Mouse (Mus musculus) hindbrain, embryonic 16.5 days (tissue): ENCODE measurements around the gene Defb11. TPM values are rescaled to one million over a fixed set of nuclear protein-coding genes. Genes with fewer than 3 reads are reported as not detected.
"Not testable (repeated sequence)": the region's sequence is repeated elsewhere in the genome, so short reads cannot be mapped to it uniquely, and the experiment has no call there.

Experiments used
- ATAC-seq: fragments of 200-750 bp; cut with Nextera tagmentation; 2 replicates; pipeline ENCODE4 v1.8.0; 2017; ENCODE audit warnings: moderate TSS enrichment, moderate library complexity
- H3K27ac ChIP-seq: fragments of 300-500 bp; sonication (generic); 2 replicates; pipeline ENCODE4 v1.5.1; 2014; ENCODE audit warnings: low read depth, mild to moderate bottlenecking, control low read depth, low read length, moderate library complexity
- H3K27me3 ChIP-seq: fragments of 300-500 bp; sonication (generic); replicated peaks from 2 replicates; pipeline ENCODE4 v1.6.1; 2014; ENCODE audit warnings: low read length; ENCODE audit not compliant: control insufficient read depth, insufficient read depth
- H3K36me3 ChIP-seq: fragments of 300-500 bp; sonication (generic); 2 replicates; pipeline ENCODE4 v1.6.1; 2014; ENCODE audit warnings: mild to moderate bottlenecking, low read length, moderate library complexity, mixed read lengths; ENCODE audit not compliant: control insufficient read depth, insufficient read depth
- H3K4me1 ChIP-seq: fragments of 300-500 bp; sonication (generic); 2 replicates; pipeline ENCODE4 v1.6.1; 2014; ENCODE audit warnings: low read depth, low read length; ENCODE audit not compliant: control insufficient read depth, insufficient read depth
- H3K4me2 ChIP-seq: fragments of 300-500 bp; sonication (generic); 2 replicates; pipeline ENCODE4 v1.6.1; 2014; ENCODE audit warnings: mild to moderate bottlenecking, low read length, control low read depth, moderate library complexity
- H3K4me3 ChIP-seq: fragments of 300-500 bp; sonication (generic); 2 replicates; pipeline ENCODE4 v1.5.1; 2014; ENCODE audit warnings: mild to moderate bottlenecking, low read length, control low read depth, moderate library complexity
- H3K9ac ChIP-seq: fragments of 300-500 bp; sonication (generic); 2 replicates; pipeline ENCODE4 v1.6.1; 2014; ENCODE audit warnings: low read depth, mild to moderate bottlenecking, control low read depth, low read length, moderate library complexity
- H3K9me3 ChIP-seq: fragments of 300-500 bp; sonication (generic); 2 replicates; pipeline ENCODE4 v1.6.1; 2014; ENCODE audit warnings: mild to moderate bottlenecking, low read length, moderate library complexity; ENCODE audit not compliant: control insufficient read depth
- WGBS: fragments of 180-500 bp; shearing (Covaris S2); extraction: QIAGEN DNeasy Blood & Tissue Kit; methylation state at CpG from one replicate; pipeline ENCODE4 v1.1.7; 2014; 5-methylcytosine and 5-hydroxymethylcytosine counted together
- polyA plus RNA-seq: library from polyadenylated mRNA; unstranded; fragments of >200 nt; fragmentation: Nextera tagmentation; extraction: Ambion mirVana; gene quantifications from 2 replicates; pipeline ENCODE4 v1.2.1, GENCODE M21; 2015

The Defb11 gene
- 42.5 and 47.1 TPM in 2 replicates for polyA plus RNA-seq

DNA sequence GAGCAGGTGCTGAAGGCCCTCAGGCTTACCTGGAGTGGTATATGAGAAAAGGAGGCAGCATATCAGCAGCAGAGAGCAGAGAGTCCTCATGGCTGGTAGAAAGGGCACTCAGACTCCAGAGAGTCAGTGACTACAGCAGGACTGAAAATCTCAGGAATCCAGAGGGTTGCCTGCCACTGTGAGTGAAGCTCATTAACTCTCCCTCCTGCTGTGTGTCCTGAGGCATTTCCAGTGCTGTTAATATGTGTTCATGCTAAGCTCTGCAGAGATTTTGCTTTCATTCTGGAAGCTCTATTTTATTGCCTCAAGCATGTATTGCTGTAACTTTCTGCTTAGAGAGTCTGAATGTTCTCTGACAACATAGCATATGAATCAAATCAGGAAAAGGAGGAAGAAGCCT, at the start of gene Defb11:
TSS of gene Defb11 (minus strand) at position 123 of the 400 bp plus-strand sequence.
- H3K4me3 ChIP-seq, H3K9me3 ChIP-seq, H3K36me3 ChIP-seq, H3K9ac ChIP-seq, H3K27ac ChIP-seq, H3K4me1 ChIP-seq, H3K4me2 ChIP-seq, H3K27me3 ChIP-seq: not testable (repeated sequence)
- ATAC-seq: peak; percentile 58

DNA sequence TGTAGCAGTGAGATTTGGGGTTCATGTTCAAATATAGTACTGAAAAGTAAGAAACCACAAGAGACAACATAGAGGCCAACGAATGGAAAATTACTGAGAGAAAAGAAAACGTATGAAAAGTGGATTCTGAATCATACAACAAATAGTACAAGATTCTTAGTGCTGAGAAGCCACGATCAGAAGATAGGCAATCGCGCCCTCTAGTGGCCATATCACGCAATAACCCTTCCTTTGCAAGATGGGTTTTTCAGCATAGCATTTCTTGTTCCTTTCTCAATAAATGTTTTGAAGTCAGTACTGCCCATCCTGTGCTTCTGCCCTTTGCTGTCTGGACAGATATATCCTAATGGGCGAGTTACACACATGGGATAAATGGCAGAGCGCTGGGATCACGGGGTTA, 49.1 kb upstream of the Defb11 start:
- H3K36me3 ChIP-seq: no peaks in the 10 kb centered on the region
- 8% methylated on average over 9 of the region's 9 CpGs for WGBS

DNA sequence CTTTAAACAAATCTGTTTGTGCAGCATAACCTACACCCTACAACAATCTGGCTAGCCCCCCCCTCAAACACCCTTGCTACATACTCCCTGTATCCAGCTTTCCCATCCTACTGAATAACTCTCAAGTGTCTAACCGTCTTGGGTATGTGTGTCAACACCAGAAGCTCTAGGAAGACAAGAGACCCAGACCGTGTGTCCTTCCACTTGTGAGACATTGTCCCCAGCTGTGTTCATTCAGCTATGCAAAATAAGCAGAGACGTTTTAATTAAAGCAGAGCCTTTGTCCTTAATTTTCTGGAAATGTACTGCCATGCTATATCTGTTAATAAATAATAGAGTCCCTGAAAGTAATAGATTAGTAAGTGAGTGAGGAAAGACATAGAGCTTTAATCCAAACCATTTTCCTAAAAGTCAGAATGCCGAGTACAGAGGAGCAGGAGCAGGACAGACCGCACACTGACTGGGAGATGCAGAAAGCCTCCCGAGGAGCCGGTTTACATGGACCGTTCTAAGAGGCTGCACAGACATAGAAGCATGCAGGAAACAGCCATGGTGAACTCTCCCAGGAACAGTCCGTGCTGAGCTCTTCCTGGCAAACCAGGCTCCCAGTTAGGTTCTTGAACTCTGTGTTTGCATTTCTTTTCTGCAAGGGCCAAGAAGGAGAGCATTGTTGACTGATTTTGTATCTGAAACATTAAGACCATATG, 41.3 kb upstream of the Defb11 start:
- Histone ChIP-seq H3K27ac (no peak overlapping the region), H3K9me3 (no peaks in the 10 kb centered on the region), H3K27me3 (no peaks in the 10 kb centered on the region), H3K4me2 (no peak overlapping the region), H3K36me3 (no peaks in the 10 kb centered on the region), H3K9ac (no peak overlapping the region), H3K4me3 (no peak overlapping the region), H3K4me1 (no peaks in the 10 kb centered on the region)
- 46% methylated on average over 9 of the region's 9 CpGs for WGBS
- no peak for ATAC-seq

More for the DNA sequence above, 49.1 kb upstream of the Defb11 start:
- Histone ChIP-seq H3K4me1 (no peaks in the 10 kb centered on the region), H3K4me3 (no peak overlapping the region), H3K9ac (no peak overlapping the region), H3K4me2 (no peak overlapping the region), H3K27me3 (no peaks in the 10 kb centered on the region), H3K27ac (no peak overlapping the region), H3K9me3 (no peaks in the 10 kb centered on the region)
- ATAC-seq: peak; percentile 50; the same call in 1 of the 2 replicates

DNA sequence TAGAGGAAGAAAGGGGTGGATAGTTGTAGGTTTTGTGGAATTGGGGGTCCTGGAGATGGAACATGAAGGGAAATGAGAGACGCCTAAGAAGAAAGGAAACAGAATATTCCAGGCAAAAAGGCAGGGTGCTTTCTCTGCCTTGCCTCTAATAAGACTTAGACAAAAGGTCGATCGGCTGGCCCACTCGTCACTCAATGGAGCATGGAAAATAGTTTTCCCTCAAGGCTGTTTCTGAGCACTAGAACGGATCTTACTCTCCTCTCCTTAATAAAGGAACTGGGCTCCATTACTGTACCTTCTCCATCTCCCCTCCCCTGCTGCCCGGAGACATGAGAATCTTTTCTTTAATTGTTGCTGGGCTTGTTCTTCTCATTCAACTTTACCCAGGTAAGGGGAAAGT, 40.2 kb upstream of the Defb11 start, which contains the start of gene Defb13:
TSS of gene Defb13 (plus strand) at position 301 of the 400 bp plus-strand sequence.
- Histone ChIP-seq H3K4me1 (no peaks in the 10 kb centered on the region), H3K27ac (no peak within 1 kb of the TSS), H3K4me2 (no peak within 1 kb of the TSS), H3K4me3 (no peak within 1 kb of the TSS), H3K36me3 (no peaks in the 10 kb centered on the region), H3K9me3 (no peaks in the 10 kb centered on the region), H3K9ac (no peak within 1 kb of the TSS), H3K27me3 (no peaks in the 10 kb centered on the region)
- WGBS: 79% methylated on average over 6 of the region's 6 CpGs
- ATAC-seq: no peak

DNA sequence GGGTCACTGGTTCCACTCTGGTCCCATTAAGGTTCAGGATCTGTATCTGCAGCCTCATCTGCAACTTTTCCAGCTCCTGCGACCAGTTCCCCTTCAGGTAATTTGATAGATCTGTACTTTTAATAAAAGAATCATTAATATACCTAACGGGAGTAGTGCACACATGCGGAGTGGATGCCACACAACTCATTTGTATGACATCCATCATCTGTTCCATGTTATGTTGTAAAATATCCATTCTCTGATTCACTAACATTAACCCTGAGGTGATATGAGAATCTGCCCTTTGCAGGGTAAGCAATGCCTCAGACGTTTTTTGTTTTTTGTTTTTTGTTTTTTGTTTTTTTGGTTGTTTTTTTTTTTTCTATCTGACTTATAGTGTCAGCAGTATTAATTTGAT, 31.8 kb upstream of the Defb11 start, which contains the start of gene Defb35:
TSS of gene Defb35 (plus strand) at position 301 of the 400 bp plus-strand sequence.
- not testable (repeated sequence) for H3K9me3 ChIP-seq, H3K9ac ChIP-seq, H3K4me3 ChIP-seq, ATAC-seq, H3K36me3 ChIP-seq, H3K4me1 ChIP-seq, H3K27me3 ChIP-seq, H3K27ac ChIP-seq, H3K4me2 ChIP-seq
- WGBS: 88% methylated on average over 4 of the region's 4 CpGs

DNA sequence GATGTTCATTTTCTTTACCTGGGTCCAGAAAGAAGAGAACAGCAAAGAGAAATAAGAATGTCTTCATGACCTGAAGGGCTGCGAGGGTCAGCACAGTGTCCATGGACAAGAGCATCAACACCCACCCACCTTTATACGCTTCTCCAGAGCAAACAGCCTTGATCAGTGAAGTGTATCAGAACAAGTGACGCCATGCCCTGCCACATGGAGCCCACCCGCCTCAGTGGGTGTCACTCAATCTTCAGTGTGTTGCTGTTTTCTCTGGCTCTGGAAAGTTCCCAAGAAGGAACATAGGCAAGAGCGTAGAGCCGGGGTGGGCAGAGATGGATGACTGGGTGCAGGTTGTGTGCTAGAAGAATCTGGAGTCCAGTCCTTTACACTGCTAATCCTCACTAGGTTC, 26.4 kb upstream of the Defb11 start, which contains the start of gene Defb15:
TSS of gene Defb15 (minus strand) at position 101 of the 400 bp plus-strand sequence.
- Histone ChIP-seq H3K4me1 (no peaks in the 10 kb centered on the region), H3K4me2 (no peak within 1 kb of the TSS), H3K27me3 (no peaks in the 10 kb centered on the region), H3K36me3 (no peaks in the 10 kb centered on the region), H3K27ac (no peak within 1 kb of the TSS), H3K9ac (no peak within 1 kb of the TSS), H3K9me3 (no peaks in the 10 kb centered on the region), H3K4me3 (no peak within 1 kb of the TSS)
- WGBS: 92% methylated on average over 6 of the region's 6 CpGs
- ATAC-seq: no peak

DNA sequence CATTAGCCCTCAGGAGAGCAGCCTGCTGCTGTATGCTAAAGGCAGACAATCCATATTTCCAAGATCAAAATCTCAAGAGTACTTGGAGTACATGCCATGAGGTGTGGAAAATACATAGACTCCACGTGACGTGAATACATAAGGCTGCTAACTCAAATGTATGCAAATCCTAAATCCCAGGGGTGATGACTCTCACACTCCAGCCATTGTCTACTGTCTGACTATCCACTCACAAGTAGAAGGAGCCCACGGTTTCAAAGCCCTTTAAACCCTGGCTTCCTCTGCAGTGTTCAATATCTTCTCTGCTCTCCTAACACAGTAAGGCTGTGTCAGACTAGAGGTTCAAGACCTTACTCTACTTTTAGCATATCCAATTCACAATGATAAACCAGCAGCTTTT, 24.5 kb upstream of the Defb11 start:
- not testable (repeated sequence) for H3K9ac ChIP-seq, ATAC-seq, H3K36me3 ChIP-seq, H3K4me3 ChIP-seq, H3K4me2 ChIP-seq, H3K27ac ChIP-seq, H3K27me3 ChIP-seq, H3K9me3 ChIP-seq, H3K4me1 ChIP-seq
- 72% methylated on average over 3 of the region's 3 CpGs for WGBS

DNA sequence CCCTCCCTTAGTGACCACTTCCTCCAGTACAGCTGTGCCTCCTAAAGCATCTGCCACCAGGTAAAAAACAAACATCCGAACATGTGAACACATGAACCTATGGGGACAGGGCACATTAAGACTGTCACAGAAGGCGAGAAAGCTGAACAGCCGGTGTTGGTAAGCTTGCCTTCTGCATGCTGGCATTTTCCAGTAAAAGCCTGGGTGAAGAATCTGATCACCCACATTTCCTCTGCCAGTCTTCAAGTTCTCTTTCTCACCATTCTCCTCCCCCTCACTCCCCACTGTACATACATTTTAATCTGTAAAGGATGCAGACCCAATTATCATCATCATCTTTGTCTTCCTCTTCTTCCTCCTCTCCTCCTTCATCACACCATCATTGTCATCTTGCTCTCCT, 9.4 kb upstream of the Defb11 start:
- no peak overlapping the region for H3K9ac ChIP-seq
- H3K27me3 ChIP-seq: no peaks in the 10 kb centered on the region
- H3K4me3 ChIP-seq: no peak overlapping the region
- no peaks in the 10 kb centered on the region for H3K9me3 ChIP-seq
- 94% methylated on average over 3 of the region's 3 CpGs for WGBS
- no peaks in the 10 kb centered on the region for H3K4me1 ChIP-seq
- H3K36me3 ChIP-seq: no peaks in the 10 kb centered on the region
- H3K27ac ChIP-seq: no peak overlapping the region
- no peak overlapping the region for H3K4me2 ChIP-seq
- no peak for ATAC-seq

DNA sequence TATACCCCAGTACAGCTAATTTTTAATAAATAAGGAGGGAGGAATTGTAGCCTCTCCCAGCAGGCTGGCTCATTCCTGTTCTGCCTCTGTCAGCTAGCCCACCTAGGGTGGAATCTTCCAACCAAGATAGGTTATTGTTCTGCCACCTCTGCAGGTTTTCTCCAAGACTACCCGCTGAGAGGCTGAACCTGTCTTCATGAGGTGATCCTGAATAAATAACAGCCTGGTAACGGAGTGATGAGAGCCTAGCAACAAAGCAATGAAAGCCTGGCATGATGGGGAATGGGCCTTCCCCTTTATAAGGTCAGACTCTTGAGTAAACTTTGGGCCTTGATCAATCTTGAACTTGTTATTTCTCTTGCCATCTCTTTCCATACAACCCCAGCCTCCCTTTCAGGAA, 6.3 kb upstream of the Defb11 start:
- ATAC-seq: no peak

More for the DNA sequence above, 6.3 kb upstream of the Defb11 start:
- H3K27me3 ChIP-seq: no peaks in the 10 kb centered on the region
- no peaks in the 10 kb centered on the region for H3K9me3 ChIP-seq
- no peaks in the 10 kb centered on the region for H3K4me1 ChIP-seq
- no peak overlapping the region for H3K4me2 ChIP-seq
- H3K27ac ChIP-seq: no peak overlapping the region
- WGBS: 12% methylated on average over 2 of the region's 2 CpGs
- H3K36me3 ChIP-seq: no peaks in the 10 kb centered on the region
- no peak overlapping the region for H3K4me3 ChIP-seq
- H3K9ac ChIP-seq: no peak overlapping the region
